Mouse (Mus musculus): Measurements from ENCODE around the gene Selenon.
"Not testable (repeated sequence)": the region's sequence is repeated elsewhere in the genome, so short reads cannot be mapped to it uniquely, and the experiment has no call there.

The Selenon gene

GRCm38 (mm10) chr4:134505303-134505789 is 46.6 kb downstream of the Selenon start:
- no peak for DNase-seq

- DNase-seq: no peak
Measured at GRCm38 (mm10) chr4:134503686-134504357, 48.1 kb downstream of the Selenon start.

DNA sequence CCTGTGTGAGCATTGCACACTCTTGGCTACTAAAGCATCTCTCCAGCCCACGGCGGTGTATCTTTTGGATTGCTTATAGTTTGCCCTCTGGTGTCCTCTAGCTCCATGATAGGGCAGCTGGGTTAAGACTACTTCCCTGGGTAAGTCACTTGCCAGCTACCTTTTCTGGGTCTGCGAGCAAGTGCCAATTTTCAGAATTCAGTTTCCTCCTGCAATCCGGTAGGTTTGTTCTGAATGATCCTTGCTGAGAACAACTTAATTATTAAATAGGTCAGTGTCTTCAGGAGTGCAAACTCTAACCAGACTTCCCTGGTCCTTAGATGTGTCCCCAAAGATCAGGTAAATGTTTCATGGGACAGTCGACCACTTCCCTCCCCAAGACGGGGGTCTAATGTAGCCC is 50.9 kb downstream of the Selenon start:
- DNase-seq: no peak

DNA sequence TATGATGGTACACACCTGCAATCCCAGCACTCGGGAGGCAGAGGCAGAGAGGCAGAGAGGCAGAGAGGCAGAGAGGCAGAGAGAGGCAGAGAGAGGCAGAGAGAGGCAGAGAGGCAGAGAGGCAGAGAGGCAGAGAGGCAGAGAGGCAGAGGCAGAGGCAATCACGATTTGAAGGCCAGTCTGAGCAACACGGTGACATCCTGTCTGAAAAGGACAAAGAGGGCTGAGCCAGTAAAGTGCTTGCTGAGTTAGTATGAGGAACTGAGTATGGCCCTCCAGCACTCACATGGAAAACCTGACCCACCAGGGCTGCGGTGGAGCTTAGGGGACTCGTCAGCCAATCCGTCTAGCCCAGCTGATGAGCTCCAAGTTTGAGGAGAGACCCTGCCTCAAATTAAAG is 53.0 kb downstream of the Selenon start:
- DNase-seq: not testable (repeated sequence)

GRCm38 (mm10) chr4:134497986-134498731 is 53.8 kb downstream of the Selenon start:
- no peak for DNase-seq

DNA sequence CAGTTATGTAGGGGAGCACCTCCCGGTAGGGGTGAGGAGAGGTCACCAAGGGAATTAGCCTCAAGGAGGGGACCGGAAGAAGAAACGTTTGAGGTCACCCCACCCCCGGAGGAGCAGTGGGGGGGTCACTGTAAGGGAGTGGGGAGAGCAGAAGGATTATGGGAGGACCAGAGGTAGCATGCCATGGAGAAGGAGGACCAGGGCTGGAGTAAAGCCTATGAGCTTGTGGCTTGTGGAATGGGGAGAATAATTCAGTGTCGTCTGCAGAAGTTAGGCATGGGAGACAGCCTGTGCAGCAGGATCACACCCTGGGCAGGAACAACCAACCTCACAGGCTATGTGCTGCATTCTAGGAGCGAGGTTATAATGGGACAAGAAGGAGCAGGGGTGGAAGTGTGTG is 54.7 kb downstream of the Selenon start:
- DNase-seq: no peak

GRCm38 (mm10) chr4:134496595-134497210 is 55.3 kb downstream of the Selenon start, which contains the start of gene Paqr7:
TSS of gene Paqr7 (plus strand) at chr4:134496697.
- peak; percentile 87 for DNase-seq

DNA sequence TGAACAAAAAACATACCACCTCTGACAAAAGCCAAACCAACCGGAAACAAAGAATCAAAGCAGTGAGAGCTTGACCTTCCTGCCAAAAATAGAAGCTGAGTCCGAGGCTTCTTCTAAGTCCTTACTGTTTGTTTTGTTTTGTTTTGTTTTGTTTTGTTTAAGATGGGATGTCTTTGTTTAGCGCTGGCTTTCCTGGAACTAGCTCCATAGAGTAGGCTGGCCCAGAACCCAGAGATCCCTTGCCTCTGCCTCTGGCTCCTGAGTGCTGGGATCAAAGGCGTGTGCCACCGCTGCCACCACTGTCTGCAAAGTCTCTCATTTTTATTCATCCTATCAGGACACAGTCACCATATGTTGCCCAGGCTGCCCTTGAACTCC is 56.4 kb downstream of the Selenon start:
- peak; percentile 52 for DNase-seq

DNA sequence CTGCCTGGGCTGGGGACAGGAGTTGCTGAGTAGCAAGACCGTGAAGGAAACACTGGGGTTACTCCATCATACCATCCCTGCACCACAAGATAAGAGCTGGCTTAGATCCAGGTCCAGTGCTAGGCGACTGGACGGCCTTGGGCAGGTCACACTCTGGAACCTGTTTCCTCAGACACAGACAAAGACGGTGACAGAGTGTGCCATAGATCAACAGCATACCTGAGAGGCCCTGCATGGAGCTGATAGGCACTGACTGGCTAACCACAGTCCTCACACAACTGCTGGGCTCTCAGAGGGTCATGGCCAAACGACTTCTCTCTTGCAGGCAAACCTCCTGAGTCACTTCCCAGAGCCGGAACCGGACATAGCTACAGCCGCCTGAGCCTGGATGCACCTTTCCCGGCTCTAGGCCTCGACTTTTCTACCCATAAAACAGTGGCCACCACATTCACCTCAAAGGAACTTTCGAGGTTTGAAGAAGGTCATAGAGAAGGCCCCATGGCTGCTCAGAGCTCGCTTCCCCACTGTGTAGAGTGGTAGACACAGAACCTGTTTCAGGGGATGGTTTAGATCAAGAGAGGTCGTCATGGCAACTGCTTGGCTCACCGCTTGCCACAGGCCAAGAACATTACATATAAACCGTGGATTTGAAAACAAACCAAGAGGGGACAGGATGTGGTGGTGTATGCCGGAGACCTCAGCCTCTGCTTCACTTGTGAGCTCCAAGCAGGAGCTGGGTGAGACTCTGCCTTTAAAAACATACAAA is 57.0 kb downstream of the Selenon start:
- peak; percentile 74 for DNase-seq

DNA sequence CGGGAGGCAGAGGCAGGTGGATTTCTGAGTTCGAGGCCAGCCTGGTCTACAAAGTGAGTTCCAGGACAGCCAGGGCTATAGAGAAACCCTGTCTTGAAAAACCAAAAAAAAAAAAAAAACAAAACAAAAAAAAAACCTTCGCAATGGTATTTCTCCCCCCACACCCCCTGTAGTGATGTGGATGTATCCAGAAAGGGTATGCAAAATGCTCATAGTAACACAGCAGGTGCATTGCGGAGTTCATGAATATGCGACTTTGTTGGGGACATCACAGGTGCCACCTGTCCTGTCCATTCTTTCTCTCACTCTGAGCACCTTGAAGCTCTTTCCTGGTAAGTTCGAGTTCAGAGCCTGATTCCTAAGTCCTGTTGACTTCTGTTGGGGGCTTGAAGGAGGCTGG is 57.8 kb downstream of the Selenon start:
- not testable (repeated sequence) for DNase-seq

DNA sequence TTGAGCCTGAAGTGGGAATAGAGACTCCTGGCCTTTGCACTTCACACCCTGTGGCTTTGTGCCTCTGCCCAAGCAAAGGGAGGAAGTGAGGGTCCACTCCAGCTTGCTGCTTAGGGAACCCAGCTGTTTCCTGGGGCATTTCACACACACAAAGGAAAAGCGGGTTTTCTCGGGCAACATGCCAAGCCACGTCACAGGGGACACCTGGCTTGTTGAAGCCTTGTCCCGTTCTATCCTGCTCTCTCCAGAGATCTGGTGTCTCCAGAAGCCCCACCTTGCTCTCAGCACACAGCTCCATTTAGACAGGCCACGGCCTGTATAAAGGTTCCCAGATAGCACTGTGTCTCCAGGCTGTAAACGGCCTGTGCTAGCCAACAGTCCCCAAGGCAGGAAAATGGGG is 60.2 kb downstream of the Selenon start:
- peak; percentile 59 for DNase-seq

- DNase-seq: no peak
Measured at GRCm38 (mm10) chr4:134489986-134490665, 61.8 kb downstream of the Selenon start.

- no peak for DNase-seq
Measured at GRCm38 (mm10) chr4:134488211-134488610, 63.8 kb downstream of the Selenon start.

Data from lung, postnatal 10 days (tissue).